ENCODE assay signal across 7 mouse cellular contexts in the genomic region with DNA sequence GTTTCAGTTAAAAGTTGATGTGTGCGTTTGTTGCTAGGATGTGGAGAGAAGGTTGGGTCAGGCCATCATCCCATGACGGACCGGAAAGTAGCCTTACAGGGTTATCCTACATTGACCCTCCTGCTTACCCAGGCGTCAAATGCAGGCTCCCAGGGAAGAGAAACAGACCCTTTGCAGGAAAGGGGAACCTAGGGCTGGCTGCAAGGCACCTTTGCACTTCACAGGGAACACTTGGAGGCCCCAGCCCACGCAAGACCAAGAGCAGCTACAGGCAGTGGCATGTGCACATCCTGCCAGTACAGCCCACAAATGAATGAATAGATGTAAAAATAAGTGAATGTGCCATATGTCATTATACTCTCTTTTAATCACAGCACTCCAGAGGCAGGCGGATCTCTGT. TPM values are rescaled to one million over a fixed set of nuclear protein-coding genes. Genes with fewer than 3 reads are reported as not detected.
DNase-seq lines count a peak whose midpoint lies in the region; ATAC-seq and TF ChIP-seq lines count a peak whose summit lies in the region.

No protein-coding gene starts in this region.

- H3K4me1 ChIP-seq in liver, adult 2 months (ENCODE audit: control insufficient read depth, insufficient read depth, low read length), result peaks cover 16% of the 10 kb centered on the region
- H3K4me1 ChIP-seq in cortical plate, adult 2 months (ENCODE audit: control insufficient read depth, insufficient read depth, low read length), result peaks cover 3% of the 10 kb centered on the region; the same call in 1 of the 2 replicates
- peaks cover 12% of the 10 kb centered on the region for H3K4me1 ChIP-seq in hindbrain, embryonic 16.5 days (ENCODE audit: control insufficient read depth, insufficient read depth, low read depth, low read length)
- H3K4me1 ChIP-seq in midbrain, embryonic 15.5 days, result peaks cover 25% of the 10 kb centered on the region

- no peaks in the 10 kb centered on the region for H3K36me3 ChIP-seq in liver, adult 2 months (ENCODE audit: control insufficient read depth, insufficient read depth, low read length)
- H3K36me3 ChIP-seq in hindbrain, embryonic 16.5 days (ENCODE audit: control insufficient read depth, insufficient read depth, low read length), result peaks cover 3% of the 10 kb centered on the region; the same call in 1 of the 2 replicates
- peaks cover 4% of the 10 kb centered on the region; the same call in 1 of the 2 replicates for H3K36me3 ChIP-seq in midbrain, embryonic 15.5 days (replicated peaks)

- TF ChIP-seq POLR2A in liver, adult 2 months (IDR thresholded peaks at IDR 0.05; ENCODE audit: extremely low read depth, insufficient read depth, low read length), result no peak
- TF ChIP-seq POLR2A in cortical plate, adult 2 months (IDR thresholded peaks at IDR 0.05; ENCODE audit: extremely low read depth, insufficient read depth, low read length), result no peak

- DNase-seq in liver, adult 2 months (ENCODE audit: extremely low read depth, low read depth, low spot score), result no peak
- no peak for DNase-seq in liver
- no peak for DNase-seq in left cerebral cortex, postnatal 10 days (ENCODE audit: extremely low spot score in 1 of 2, low spot score in 2 of 2)

- TF ChIP-seq CTCF in liver, adult 2 months (IDR thresholded peaks at IDR 0.05; ENCODE audit: low read depth, low read length), result no peak
- TF ChIP-seq CTCF in cortical plate, adult 2 months (IDR thresholded peaks at IDR 0.05; ENCODE audit: extremely low read depth, insufficient read depth, low read length), result no peak

- H3K79me2 ChIP-seq in liver, adult 2 months (ENCODE audit: control insufficient read depth, insufficient read depth, low read length), result peaks cover 13% of the 10 kb centered on the region

- WGBS in liver, adult 2 months, result 19% methylated on average over 6 of the region's 6 CpGs
- WGBS in hindbrain, embryonic 16.5 days, result 12% methylated on average over 6 of the region's 6 CpGs
- WGBS in midbrain, embryonic 15.5 days, result 12% methylated on average over 6 of the region's 6 CpGs

- no peak for ATAC-seq in hindbrain, embryonic 16.5 days
- no peak; the same call in 1 of the 2 replicates for ATAC-seq in midbrain, embryonic 15.5 days (replicated peaks)
- no peak for ATAC-seq in megakaryocyte-erythroid progenitor cell, adult 5-6 weeks (replicated peaks; ENCODE audit: low FRiP score, low TSS enrichment, poor library complexity, severe bottlenecking)

- H3K4me3 ChIP-seq in liver, adult 2 months (ENCODE audit: insufficient read depth, low read depth, low read length), result peak overlapping the region; percentile 65
- peak overlapping the region; percentile 91 for H3K4me3 ChIP-seq in cortical plate, adult 2 months (ENCODE audit: insufficient read depth, low read length)
- H3K4me3 ChIP-seq in hindbrain, embryonic 16.5 days (ENCODE audit: low read length), result peak overlapping the region; percentile 87
- H3K4me3 ChIP-seq in midbrain, embryonic 15.5 days, result peak overlapping the region; percentile 76

- intact Hi-C loops in left cerebral cortex, postnatal 10 days (cut with DNase I), result loop anchor here (2.0 to 10.0 kb wide), 2 partner anchors 116 to 306 kb away; no protein-coding TSS in a partner anchor

- no peaks in the 10 kb centered on the region for H3K27me3 ChIP-seq in liver, adult 2 months (ENCODE audit: control insufficient read depth, insufficient read depth, low read length)
- H3K27me3 ChIP-seq in hindbrain, embryonic 16.5 days (replicated peaks; ENCODE audit: control insufficient read depth, insufficient read depth, low read length), result no peaks in the 10 kb centered on the region
- H3K27me3 ChIP-seq in midbrain, embryonic 15.5 days (replicated peaks), result no peaks in the 10 kb centered on the region

- H3K4me2 ChIP-seq in hindbrain, embryonic 16.5 days (ENCODE audit: low read length), result peak overlapping the region; percentile 87
- peak overlapping the region; percentile 92 for H3K4me2 ChIP-seq in midbrain, embryonic 15.5 days

- no peaks in the 10 kb centered on the region for H3K9me3 ChIP-seq in hindbrain, embryonic 16.5 days (ENCODE audit: control insufficient read depth, low read length)
- no peaks in the 10 kb centered on the region for H3K9me3 ChIP-seq in midbrain, embryonic 15.5 days

- peak overlapping the region; percentile 75 for H3K9ac ChIP-seq in liver, adult 2 months (ENCODE audit: low read depth, low read length)
- H3K9ac ChIP-seq in hindbrain, embryonic 16.5 days (ENCODE audit: low read depth, low read length), result peak overlapping the region; percentile 94
- peak overlapping the region; percentile 60 for H3K9ac ChIP-seq in midbrain, embryonic 15.5 days

- H3K27ac ChIP-seq in liver, adult 2 months (replicated peaks; ENCODE audit: insufficient read depth, low read depth, low read length), result peak overlapping the region; percentile 76
- peak overlapping the region; percentile 42 for H3K27ac ChIP-seq in cortical plate, adult 2 months (ENCODE audit: insufficient read depth, low read length)
- peak overlapping the region; percentile 98 for H3K27ac ChIP-seq in hindbrain, embryonic 16.5 days (ENCODE audit: low read depth, low read length)
- H3K27ac ChIP-seq in midbrain, embryonic 15.5 days, result peak overlapping the region; percentile 98

RNA-seq across cellular contexts. Expression of a gene that starts 17.9 kb away (rescaled TPM):
- total RNA-seq in liver, adult 2 months (2014; rRNA removed), result 6.0 and 10.5 TPM in 2 replicates
- polyA plus RNA-seq in liver, adult 2 months (2012; rRNA removed), result 22.2 and 22.6 TPM in 2 replicates
- 46.9 and 53.6 TPM in 2 replicates for polyA plus RNA-seq in cortical plate, adult 2 months (2012; rRNA removed)
- 24.5 and 25.8 TPM in 2 replicates for polyA plus RNA-seq in hindbrain, embryonic 16.5 days (2015; fragmentation: Nextera tagmentation; extraction: Ambion mirVana)
- 14.3 and 16.9 TPM in 2 replicates for polyA plus RNA-seq in midbrain, embryonic 15.5 days (2015; fragmentation: Nextera tagmentation; extraction: Ambion mirVana)
- total RNA-seq in megakaryocyte-erythroid progenitor cell, adult 5-6 weeks (2014; fragmentation: Nextera tagmentation), result 5.2 and 8.5 TPM in 2 replicates
- total RNA-seq in megakaryocyte-erythroid progenitor cell, adult 5-6 weeks (2017), result 3.8 and 3.9 TPM in 2 replicates
- total RNA-seq in left cerebral cortex, postnatal 10 days (2021), result 10 to 100 TPM; 45.6 to 46.4 TPM

Comparison
In these comparisons a context has a peak if more than half of its experiments do, and no peak if none do; other contexts are left out.
1. H3K27ac ChIP-seq: peak in every context shown above with its lines; median percentile 98 in hindbrain, embryonic 16.5 days; 98 in midbrain, embryonic 15.5 days; 76 in liver, adult 2 months; 42 in cortical plate, adult 2 months.